12 mouse cellular contexts compared by ENCODE assay signal in the genomic region with DNA sequence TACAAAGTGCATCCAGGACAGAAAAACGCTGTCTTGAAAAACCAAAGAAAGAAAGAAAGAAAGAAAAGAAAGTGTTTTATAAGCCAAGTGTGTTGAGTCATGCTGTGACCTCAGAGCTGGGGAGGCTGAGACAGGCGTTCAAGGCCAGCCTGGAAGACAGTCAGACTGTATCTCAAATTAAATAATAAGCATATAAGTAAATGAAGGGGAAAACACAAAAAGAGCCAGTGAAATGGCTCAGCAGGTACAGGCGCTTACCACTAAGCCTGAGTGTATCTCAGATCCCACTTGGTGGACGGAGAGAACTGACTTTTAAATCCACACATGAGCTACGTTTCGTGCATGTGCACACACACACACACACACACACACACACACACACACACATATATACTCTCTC. TPM values are rescaled to one million over a fixed set of nuclear protein-coding genes. Genes with fewer than 3 reads are reported as not detected.
A peak's percentile ranks its signal among the peaks of the same experiment; 100 is the strongest.
DNase-seq lines count a peak whose midpoint lies in the region; ATAC-seq and TF ChIP-seq lines count a peak whose summit lies in the region.
"Had no signal": no experiment of that assay in that cellular context is flagged by ENCODE, and none has a peak within 500 bp of the region (broad histone marks: within the 10 kb centered on the region; RNA-seq: fewer than 3 reads in every experiment).

No protein-coding gene starts in this region.

- H3K36me3 ChIP-seq in kidney, embryonic 15.5 days, result peaks cover 6% of the 10 kb centered on the region; the same call in 1 of the 2 replicates
- H3K36me3 ChIP-seq in liver, embryonic 16.5 days (ENCODE audit: control insufficient read depth, insufficient read depth), result peaks cover 13% of the 10 kb centered on the region
- peaks cover 25% of the 10 kb centered on the region for H3K36me3 ChIP-seq in thymus, adult 2 months (ENCODE audit: control insufficient read depth, insufficient read depth, low read length)

- no peak for TF ChIP-seq CTCF in thymus, adult 2 months (IDR thresholded peaks at IDR 0.05; ENCODE audit: borderline replicate concordance, control insufficient read depth, extremely low read depth, insufficient read depth, low read length, poor library complexity)

- 93% methylated on average over 6 of the region's 6 CpGs for WGBS in kidney, embryonic 15.5 days
- 72% methylated on average over 6 of the region's 6 CpGs for WGBS in liver, embryonic 16.5 days (ENCODE audit: insufficient replicate concordance)
- 14% methylated on average over 6 of the region's 6 CpGs for WGBS in thymus, adult 2 months

- peak; percentile 55 for DNase-seq in CD4-positive, CD25-positive, alpha-beta regulatory T cell, adult 2 months (ENCODE audit: low read depth, low spot score)
- no peak for DNase-seq in kidney, adult 11 months
- no peak for DNase-seq in layer of hippocampus, adult 18-20 months (ENCODE audit: low spot score in 2 of 2)
- DNase-seq in thymus, adult 2 months, result no peak
- DNase-seq: cerebellum, adult 9-11 months had no signal

- no peaks in the 10 kb centered on the region for H3K9me3 ChIP-seq in kidney, embryonic 15.5 days (replicated peaks)
- H3K9me3 ChIP-seq in liver, embryonic 16.5 days (replicated peaks; ENCODE audit: control insufficient read depth, low read length), result no peaks in the 10 kb centered on the region
- H3K9me3 ChIP-seq: forebrain, embryonic 13.5 days had no signal

- H3K4me2 ChIP-seq in kidney, embryonic 15.5 days, result peak overlapping the region; percentile 86; the same call in 1 of the 2 replicates
- H3K4me2 ChIP-seq in liver, embryonic 16.5 days (ENCODE audit: low read depth, low read length), result peak overlapping the region; percentile 83

- H3K27me3 ChIP-seq in kidney, embryonic 15.5 days, result no peaks in the 10 kb centered on the region
- H3K27me3 ChIP-seq in liver, embryonic 16.5 days (ENCODE audit: control insufficient read depth, insufficient read depth, low read depth, low read length), result no peaks in the 10 kb centered on the region
- H3K27me3 ChIP-seq in thymus, adult 2 months (ENCODE audit: control insufficient read depth, insufficient read depth, low read length), result no peaks in the 10 kb centered on the region
- H3K27me3 ChIP-seq: forebrain, embryonic 13.5 days had no signal

- TF ChIP-seq POLR2A in thymus, adult 2 months (IDR thresholded peaks at IDR 0.05; ENCODE audit: control insufficient read depth, extremely low read depth, insufficient read depth, low read length, poor library complexity), result no peak

- ATAC-seq in CD4-positive, CD25-positive, alpha-beta regulatory T cell, adult 4 months, result no peak
- no peak for ATAC-seq in kidney, embryonic 15.5 days (replicated peaks; ENCODE audit: low FRiP score)
- ATAC-seq in liver, embryonic 16.5 days (ENCODE audit: low read depth), result no peak
- ATAC-seq: forebrain, embryonic 13.5 days had no signal

- no peak overlapping the region for H3K27ac ChIP-seq in kidney, embryonic 15.5 days
- H3K27ac ChIP-seq in brown adipose tissue, adult 24 weeks (replicated peaks; ENCODE audit: low read depth, low read length), result 0 out of 2 replicates have a peak overlapping the region, but pooled peaks have one; percentile 96
- H3K27ac ChIP-seq in liver, embryonic 16.5 days (ENCODE audit: low read length), result no peak overlapping the region
- H3K27ac ChIP-seq in thymus, adult 2 months (ENCODE audit: control insufficient read depth, insufficient read depth, low read length), result no peak overlapping the region
- H3K27ac ChIP-seq: forebrain, embryonic 13.5 days had no signal

- peaks cover 4% of the 10 kb centered on the region; the same call in 1 of the 2 replicates for H3K4me1 ChIP-seq in kidney, embryonic 15.5 days
- H3K4me1 ChIP-seq in brown adipose tissue, adult 24 weeks (ENCODE audit: control insufficient read depth, insufficient read depth, insufficient read length, low read length), result peaks cover 9% of the 10 kb centered on the region
- H3K4me1 ChIP-seq in liver, embryonic 16.5 days (ENCODE audit: control insufficient read depth, low read depth, low read length), result peaks cover 28% of the 10 kb centered on the region
- peaks cover 13% of the 10 kb centered on the region for H3K4me1 ChIP-seq in thymus, adult 2 months (replicated peaks; ENCODE audit: control insufficient read depth, insufficient read depth, low read length)

- no peak overlapping the region for H3K4me3 ChIP-seq in kidney, embryonic 15.5 days (replicated peaks)
- peak overlapping the region; percentile 86 for H3K4me3 ChIP-seq in brown adipose tissue, adult 24 weeks (ENCODE audit: insufficient read depth, low read depth, low read length)
- peak overlapping the region; percentile 75 for H3K4me3 ChIP-seq in liver, embryonic 16.5 days (ENCODE audit: low read depth, low read length)
- H3K4me3 ChIP-seq in thymus, adult 2 months (ENCODE audit: control insufficient read depth, insufficient read depth, low read length), result no peak overlapping the region

- H3K9ac ChIP-seq in kidney, embryonic 15.5 days, result no peak overlapping the region
- peak overlapping the region; percentile 80; the same call in 1 of the 2 replicates for H3K9ac ChIP-seq in liver, embryonic 16.5 days (ENCODE audit: low read depth, low read length)
- H3K9ac ChIP-seq: forebrain, embryonic 13.5 days had no signal

RNA-seq across cellular contexts. Expression of a gene that starts 1.8 kb away (rescaled TPM):
- polyA plus RNA-seq in CD4-positive, CD25-positive, alpha-beta regulatory T cell, adult 4 months (2017; shearing (Covaris generic)), result 1,000 to 10,000 TPM; 7,747 to 9,345 TPM
- polyA plus RNA-seq in kidney, embryonic 15.5 days (2015; fragmentation: Nextera tagmentation; extraction: Ambion mirVana), result 234 and 241 TPM in 2 replicates
- polyA plus RNA-seq in brown adipose tissue, adult 24 weeks (2012; ENCODE audit: insufficient read depth, insufficient read length, missing spikeins), result 1,264 and 2,088 TPM in 2 replicates
- polyA plus RNA-seq in liver, embryonic 16.5 days (2015; fragmentation: Nextera tagmentation; extraction: Ambion mirVana), result 426 and 495 TPM in 2 replicates
- 100 to 1,000 TPM; 114 to 128 TPM for total RNA-seq in layer of hippocampus, adult 18-20 months (2021)
- 1,110 and 1,280 TPM in 2 replicates for polyA plus RNA-seq in thymus, adult 2 months (2012; rRNA removed)

RNA-seq across cellular contexts. Expression of a gene that starts 11.2 kb away (rescaled TPM):
- under 1 TPM in 1 of 2 experiments, not detected in 1; 0.35 TPM for polyA plus RNA-seq in CD4-positive, CD25-positive, alpha-beta regulatory T cell, adult 4 months (2017; shearing (Covaris generic))
- 0.09 TPM in 1 of 2 replicates, not detected in the other for polyA plus RNA-seq in kidney, embryonic 15.5 days (2015; fragmentation: Nextera tagmentation; extraction: Ambion mirVana)
- polyA plus RNA-seq in brown adipose tissue, adult 24 weeks (2012; ENCODE audit: insufficient read depth, insufficient read length, missing spikeins), result not detected in 2 replicates
- 0.05 and 0.07 TPM in 2 replicates for polyA plus RNA-seq in liver, embryonic 16.5 days (2015; fragmentation: Nextera tagmentation; extraction: Ambion mirVana)
- not detected for total RNA-seq in layer of hippocampus, adult 18-20 months (2021)
- polyA plus RNA-seq in thymus, adult 2 months (2012; rRNA removed), result 0.12 and 0.13 TPM in 2 replicates
- total RNA-seq: midbrain, postnatal 0 days had no signal
- polyA plus RNA-seq: forebrain, embryonic 13.5 days; midbrain, postnatal 0 days had no signal

RNA-seq across cellular contexts. Expression of a gene that starts 31.1 kb away (rescaled TPM):
- polyA plus RNA-seq in CD4-positive, CD25-positive, alpha-beta regulatory T cell, adult 4 months (2017; shearing (Covaris generic)), result 1 to 10 TPM; 5.3 to 7.4 TPM
- polyA plus RNA-seq in kidney, embryonic 15.5 days (2015; fragmentation: Nextera tagmentation; extraction: Ambion mirVana), result 9.1 and 9.8 TPM in 2 replicates
- polyA plus RNA-seq in brown adipose tissue, adult 24 weeks (2012; ENCODE audit: insufficient read depth, insufficient read length, missing spikeins), result 6.1 and 7.8 TPM in 2 replicates
- polyA plus RNA-seq in liver, embryonic 16.5 days (2015; fragmentation: Nextera tagmentation; extraction: Ambion mirVana), result 3.2 and 3.5 TPM in 2 replicates
- total RNA-seq in layer of hippocampus, adult 18-20 months (2021), result 10 to 100 TPM; 14.3 to 14.7 TPM
- polyA plus RNA-seq in thymus, adult 2 months (2012; rRNA removed), result 14.0 and 14.9 TPM in 2 replicates

RNA-seq across cellular contexts. Expression of a gene that starts 36.7 kb away (rescaled TPM):
- polyA plus RNA-seq in CD4-positive, CD25-positive, alpha-beta regulatory T cell, adult 4 months (2017; shearing (Covaris generic)), result 1 to 10 TPM; 1.2 to 1.5 TPM
- polyA plus RNA-seq in kidney, embryonic 15.5 days (2015; fragmentation: Nextera tagmentation; extraction: Ambion mirVana), result 0.06 TPM in 1 of 2 replicates, not detected in the other
- polyA plus RNA-seq in brown adipose tissue, adult 24 weeks (2012; ENCODE audit: insufficient read depth, insufficient read length, missing spikeins), result not detected in 2 replicates
- 0.04 and 0.07 TPM in 2 replicates for polyA plus RNA-seq in liver, embryonic 16.5 days (2015; fragmentation: Nextera tagmentation; extraction: Ambion mirVana)
- not detected for total RNA-seq in layer of hippocampus, adult 18-20 months (2021)
- 0.61 and 0.92 TPM in 2 replicates for polyA plus RNA-seq in thymus, adult 2 months (2012; rRNA removed)
- polyA plus RNA-seq: forebrain, embryonic 13.5 days had no signal

RNA-seq across cellular contexts. Expression of a gene that starts 36.8 kb away (rescaled TPM):
- polyA plus RNA-seq in CD4-positive, CD25-positive, alpha-beta regulatory T cell, adult 4 months (2017; shearing (Covaris generic)), result not detected
- polyA plus RNA-seq in kidney, embryonic 15.5 days (2015; fragmentation: Nextera tagmentation; extraction: Ambion mirVana), result not detected in 2 replicates
- polyA plus RNA-seq in brown adipose tissue, adult 24 weeks (2012; ENCODE audit: insufficient read depth, insufficient read length, missing spikeins), result not detected in 2 replicates
- not detected in 2 replicates for polyA plus RNA-seq in liver, embryonic 16.5 days (2015; fragmentation: Nextera tagmentation; extraction: Ambion mirVana)
- not detected for total RNA-seq in layer of hippocampus, adult 18-20 months (2021)
- polyA plus RNA-seq in thymus, adult 2 months (2012; rRNA removed), result not detected in 2 replicates
- total RNA-seq: midbrain, postnatal 0 days had no signal
- polyA plus RNA-seq: forebrain, embryonic 13.5 days; inflammation-experienced regulatory T-cells, adult 6 months; midbrain, postnatal 0 days had no signal

Comparison
In these comparisons a context has a peak if more than half of its experiments do, and no peak if none do; other contexts are left out.
1. H3K4me3 ChIP-seq: peak in brown adipose tissue, adult 24 weeks (single experiment) and liver, embryonic 16.5 days (single experiment); none in kidney, embryonic 15.5 days (single experiment) and thymus, adult 2 months (single experiment).